9 mouse cellular contexts compared by ENCODE assay signal in the genomic region with DNA sequence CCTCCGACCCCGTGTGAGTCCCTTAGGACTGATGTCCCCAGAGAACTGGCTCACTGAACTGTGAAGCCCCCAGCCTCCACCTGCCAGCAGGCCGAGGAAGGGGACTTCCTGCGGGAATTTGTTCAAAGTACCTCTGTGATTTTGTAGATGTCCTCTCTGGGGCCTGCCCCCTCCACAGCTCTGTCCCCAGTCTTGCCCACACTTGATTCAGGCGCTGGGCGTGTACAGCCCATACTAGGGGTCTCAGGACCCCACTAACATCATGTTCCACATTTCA.
"Had no signal": no experiment of that assay in that cellular context is flagged by ENCODE, and none has a peak within 500 bp of the region (broad histone marks: within the 10 kb centered on the region; RNA-seq: fewer than 3 reads in every experiment).

No protein-coding gene starts in this region.

- H3K36me3 ChIP-seq: limb, embryonic 15.5 days; liver, embryonic 13.5 days; neural tube, embryonic 12.5 days had no signal

- DNase-seq: kidney, adult 11 months; kidney, postnatal 14 days; left cerebral cortex, postnatal 4 days; liver, embryonic 13.5 days; lung, adult 18-20 months; lung, postnatal 36 days; midbrain, embryonic 14.5 days had no signal

- H3K4me3 ChIP-seq: liver, embryonic 13.5 days had no signal

- H3K9ac ChIP-seq: limb, embryonic 15.5 days; liver, embryonic 13.5 days; neural tube, embryonic 12.5 days had no signal

- H3K27ac ChIP-seq: limb, embryonic 15.5 days; liver, embryonic 13.5 days; neural tube, embryonic 12.5 days had no signal

- H3K9me3 ChIP-seq: limb, embryonic 15.5 days; liver, embryonic 13.5 days; neural tube, embryonic 12.5 days had no signal
